Mouse (Mus musculus) embryo, embryonic 11.5 days (tissue): Measurements from ENCODE around the gene Mrpl12.

ENCODE experiments used
- DNase-seq: peaks from one replicate; pipeline ENCODE4 v3.0.0-alpha.2; 2012; ENCODE audit warnings: low read depth, low spot score

Mrpl12 gene

GRCm38 (mm10) chr11:120472052-120472451, 12.4 kb upstream of the Mrpl12 start:
- no peak for DNase-seq

GRCm38 (mm10) chr11:120483448-120483934, 922 bp upstream of the Mrpl12 start:
- DNase-seq = no peak

DNA sequence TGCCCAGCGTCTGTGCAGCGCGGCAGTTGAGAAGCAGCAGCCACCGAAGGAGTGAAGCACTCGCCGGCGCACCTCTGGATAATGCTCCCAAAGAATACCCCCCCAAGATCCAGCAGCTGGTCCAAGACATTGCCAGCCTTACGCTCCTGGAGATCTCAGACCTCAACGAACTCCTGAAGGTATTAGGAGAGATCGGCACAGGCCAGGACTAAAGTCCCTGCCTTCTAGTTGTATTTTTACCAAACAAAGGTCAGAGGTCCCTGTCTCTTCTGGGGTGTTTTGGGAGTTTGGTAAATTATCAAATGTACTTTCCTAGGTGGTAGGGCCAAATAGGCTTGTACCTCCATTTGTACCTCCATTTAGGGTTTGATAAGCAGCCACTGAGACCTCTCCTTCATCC, 838 bp downstream of the Mrpl12 start:
- DNase-seq = no peak

GRCm38 (mm10) chr11:120488516-120488915, 4.1 kb downstream of the Mrpl12 start:
- DNase-seq = no peak

DNA sequence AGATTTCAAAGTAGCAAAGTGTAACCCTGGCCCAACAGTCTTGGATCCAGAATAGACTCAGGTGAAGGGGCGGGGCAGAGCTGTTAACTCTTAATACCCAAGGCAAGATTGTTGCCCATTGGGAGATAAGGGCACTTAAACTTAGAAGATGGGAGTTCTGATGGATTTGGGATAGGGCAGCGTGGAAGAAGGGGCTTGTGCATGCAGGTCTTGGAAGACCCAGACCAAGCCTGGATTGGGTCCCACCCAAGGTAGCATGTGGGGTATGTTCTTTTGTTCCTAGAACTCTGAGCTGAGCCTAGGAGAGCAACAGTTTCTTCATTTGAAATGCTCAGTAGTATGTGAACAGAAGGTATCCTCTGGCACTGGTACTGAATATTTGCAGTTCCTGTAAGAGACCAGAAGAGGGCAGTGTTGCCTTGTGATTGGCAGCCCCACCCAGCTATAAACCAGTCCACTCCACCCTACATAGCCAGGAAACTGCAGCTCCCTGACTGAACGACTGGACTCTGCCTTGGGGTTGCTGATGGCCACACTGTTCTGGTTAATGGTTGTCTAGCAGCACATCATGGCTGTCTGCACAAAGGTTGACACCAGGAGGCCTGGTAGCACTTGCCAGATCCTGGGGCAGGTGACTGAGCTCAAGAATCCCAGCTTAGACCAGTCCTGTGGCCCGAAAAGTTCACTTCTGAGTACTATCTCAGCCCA, 4.8 kb downstream of the Mrpl12 start:
- DNase-seq = peak; percentile 78

GRCm38 (mm10) chr11:120490291-120491046, 6.1 kb downstream of the Mrpl12 start:
- no peak for DNase-seq

DNA sequence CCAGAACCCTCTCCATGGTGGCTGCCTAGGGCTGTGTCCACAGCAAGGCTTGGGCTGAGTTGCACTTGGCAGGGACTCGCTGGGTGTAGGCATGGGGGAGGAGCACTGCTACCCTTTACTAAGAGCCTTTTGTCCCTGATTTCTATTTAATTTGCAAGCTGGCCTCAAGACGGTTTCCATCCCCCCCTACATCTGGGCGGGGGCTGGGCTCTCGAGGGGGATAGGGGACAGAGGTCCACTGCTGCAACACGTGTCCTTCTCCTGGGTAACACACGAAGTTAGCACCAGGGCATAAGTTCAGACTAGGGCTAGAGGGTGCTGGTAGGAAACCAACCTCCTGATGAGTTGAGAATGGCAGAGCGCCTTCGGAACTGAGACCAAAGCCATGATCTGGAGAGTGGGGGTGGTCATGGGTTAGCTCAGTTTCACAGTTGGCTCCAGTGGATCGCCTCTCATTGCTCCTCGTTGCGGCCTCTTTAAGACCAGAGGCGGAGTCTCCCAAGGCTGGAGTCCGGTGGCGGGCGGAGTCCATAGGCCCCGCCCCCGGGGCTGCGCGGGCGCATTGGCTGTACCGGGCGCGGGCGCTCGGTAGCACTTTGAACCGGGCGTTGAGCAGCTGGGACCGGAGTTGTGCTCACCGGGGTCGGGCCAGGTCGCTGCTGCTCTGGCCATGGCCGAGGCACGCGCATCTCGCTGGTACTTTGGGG, 7.1 kb downstream of the Mrpl12 start, which contains the start of gene Slc25a10:
Slc25a10 (plus strand) TSS at position 524 of the 707 bp plus-strand sequence.
- DNase-seq = peak; percentile 81

- DNase-seq = no peak
Observed at GRCm38 (mm10) chr11:120492024-120492877, 7.8 kb downstream of the Mrpl12 start.

DNA sequence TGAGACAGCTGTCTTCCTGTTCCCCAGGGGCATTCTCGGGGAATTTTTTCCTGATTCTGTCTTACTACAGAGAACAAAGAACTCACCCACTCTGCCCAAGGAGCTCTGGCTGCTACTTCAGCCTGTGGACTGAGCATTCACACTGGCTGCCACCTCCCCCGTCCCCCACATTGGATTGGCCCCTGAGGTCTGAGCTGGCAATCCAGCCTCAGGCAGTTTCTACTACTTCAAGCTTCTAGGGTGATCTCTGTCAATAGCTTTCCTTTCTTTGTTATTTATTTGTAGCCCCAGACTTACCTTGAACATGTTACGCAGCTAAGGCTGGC, 8.4 kb downstream of the Mrpl12 start:
- DNase-seq = no peak

DNA sequence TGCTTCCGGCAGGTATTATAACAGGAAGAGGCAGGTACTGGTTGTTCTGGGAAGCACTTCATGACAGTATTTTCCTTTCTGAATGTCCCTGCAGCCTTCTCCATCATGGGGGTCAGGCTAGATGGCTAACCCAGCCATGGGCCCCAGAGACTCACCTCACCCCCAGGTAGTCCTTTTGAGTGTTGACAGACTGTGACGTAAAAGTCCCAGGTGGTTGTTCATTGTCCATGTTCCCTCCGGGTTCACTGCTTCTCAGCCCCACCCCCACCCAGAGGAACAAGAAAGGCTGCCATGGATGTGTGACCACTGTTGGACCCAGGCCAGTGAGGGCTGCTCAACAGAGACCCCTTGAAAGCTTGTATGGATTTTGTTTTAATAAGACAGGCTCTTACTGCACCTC, 8.9 kb downstream of the Mrpl12 start:
- DNase-seq = no peak

GRCm38 (mm10) chr11:120493911-120494310, 9.5 kb downstream of the Mrpl12 start:
- DNase-seq = no peak

DNA sequence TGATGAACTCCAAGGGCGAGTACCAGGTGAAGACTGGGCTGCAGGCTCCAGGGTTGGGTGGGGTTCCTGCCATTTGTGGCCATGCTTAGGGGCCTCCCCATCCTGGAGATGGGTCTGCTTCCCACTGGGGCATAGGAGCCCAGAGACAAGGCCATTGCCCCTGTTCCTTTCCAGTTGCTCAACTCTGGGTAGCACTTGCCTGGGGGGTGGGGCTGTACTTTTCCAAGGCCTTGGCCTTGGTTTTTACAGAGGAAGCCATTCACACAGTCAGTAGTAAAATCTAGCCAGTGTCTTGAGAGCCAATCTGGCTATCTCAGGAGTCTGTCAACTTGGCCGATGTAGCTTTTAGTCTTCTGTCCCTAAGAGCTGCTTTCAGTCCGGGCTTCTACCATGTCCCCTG, 13.0 kb downstream of the Mrpl12 start:
- no peak for DNase-seq

DNA sequence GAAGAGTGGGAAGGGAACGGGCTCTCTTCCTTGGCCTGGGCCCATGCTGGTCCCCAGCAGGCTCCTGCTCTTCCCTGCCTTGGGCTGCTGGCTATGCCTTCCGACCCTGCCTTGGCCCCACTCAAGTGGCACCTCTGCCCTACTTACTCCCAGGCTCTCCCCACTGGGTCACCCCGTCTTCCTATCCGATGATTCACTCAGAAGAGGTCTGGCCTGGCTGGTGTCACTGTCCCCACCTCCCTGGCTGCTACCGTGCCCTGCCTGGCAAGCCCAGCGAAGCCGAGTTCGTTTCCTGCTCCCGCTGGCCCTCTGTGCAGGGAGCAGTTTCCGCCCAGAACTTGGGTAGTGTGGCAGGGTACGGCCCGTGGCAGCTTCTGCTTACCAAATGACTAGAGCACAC, 13.8 kb downstream of the Mrpl12 start:
- DNase-seq = no peak

- DNase-seq = no peak
Observed at GRCm38 (mm10) chr11:120498891-120499290, 14.5 kb downstream of the Mrpl12 start.

GRCm38 (mm10) chr11:120499894-120500293, 15.5 kb downstream of the Mrpl12 start:
- DNase-seq = no peak

GRCm38 (mm10) chr11:120500357-120500756, 15.9 kb downstream of the Mrpl12 start:
- no peak for DNase-seq

- DNase-seq = no peak
Observed at GRCm38 (mm10) chr11:120501018-120501417, 16.6 kb downstream of the Mrpl12 start.

DNA sequence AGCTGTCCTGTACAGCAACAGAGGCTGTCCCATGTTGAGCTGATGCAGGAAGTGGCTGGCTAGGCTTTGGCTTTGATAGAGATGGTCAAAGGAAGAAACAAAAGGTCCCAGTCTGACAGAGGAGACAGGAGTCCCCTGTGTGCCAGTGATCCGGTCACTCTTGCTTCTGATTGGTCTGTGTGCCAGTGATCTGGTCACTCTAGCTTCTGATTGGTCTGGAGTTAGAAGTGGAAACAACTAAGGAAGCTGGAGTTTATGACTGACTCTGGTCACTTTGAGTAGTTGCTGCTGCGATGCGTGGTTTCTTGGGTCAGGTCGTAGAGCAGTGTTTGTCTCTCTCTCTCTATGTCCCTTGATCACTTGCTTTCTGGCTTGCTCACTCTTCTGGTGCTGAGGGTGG, 17.3 kb downstream of the Mrpl12 start:
- no peak for DNase-seq

DNA sequence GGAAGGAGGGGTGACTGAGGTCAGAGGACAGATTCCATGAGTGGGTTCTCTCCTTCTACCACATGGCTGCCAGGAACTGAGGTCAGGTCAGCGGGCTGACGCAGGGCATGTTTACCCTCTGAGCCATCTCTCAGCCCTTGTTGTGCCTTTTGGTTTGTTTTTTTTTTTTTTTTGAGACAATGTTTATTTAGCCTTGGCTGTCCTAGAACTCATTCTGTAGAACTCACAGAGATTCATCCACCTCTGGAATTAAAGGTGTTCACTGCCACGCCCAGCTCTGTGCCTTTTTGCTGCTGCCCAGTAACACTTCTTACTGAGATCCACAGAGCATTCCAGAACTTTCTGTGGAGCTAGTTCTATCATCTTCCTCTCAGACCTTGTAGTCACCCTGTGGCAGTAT, 21.2 kb downstream of the Mrpl12 start:
- no peak for DNase-seq

DNA sequence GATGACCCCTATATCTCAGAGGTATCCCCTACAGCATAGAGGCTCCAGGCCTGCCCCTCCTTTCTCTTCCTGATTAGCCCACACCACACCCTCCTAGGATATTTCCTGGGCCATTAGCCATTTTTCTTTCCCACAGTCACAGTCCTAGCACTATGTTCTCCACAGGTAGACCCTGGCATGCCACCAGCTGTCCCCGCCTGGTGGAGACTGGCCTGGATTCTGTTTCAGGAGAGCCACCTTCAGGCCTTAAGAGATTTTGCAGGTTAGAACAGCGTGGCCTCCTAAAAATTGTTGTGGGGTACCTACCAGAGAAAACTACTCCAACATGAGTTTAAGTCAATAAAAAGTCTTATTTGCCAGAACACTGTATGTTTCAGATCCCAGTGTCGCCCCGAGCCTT, 22.5 kb downstream of the Mrpl12 start:
- no peak for DNase-seq

- DNase-seq = no peak
Observed at GRCm38 (mm10) chr11:120507611-120508289, 23.3 kb downstream of the Mrpl12 start.
